Mouse (Mus musculus) kidney, embryonic 15.5 days (tissue): ENCODE data around the gene Pigyl. TPM values are rescaled to one million over a fixed set of nuclear protein-coding genes. Genes with fewer than 3 reads are reported as not detected.

Experiments
- ATAC-seq: fragments of 200-750 bp; cut with Nextera tagmentation; replicated peaks from 2 replicates; pipeline ENCODE4 v1.8.0; 2017; ENCODE audit warnings: moderate TSS enrichment; ENCODE audit not compliant: low FRiP score
- H3K27ac ChIP-seq: fragments of 300-500 bp; sonication (generic); 2 replicates; pipeline ENCODE4 v1.5.1; 2015; ENCODE audit warnings: mild to moderate bottlenecking, inconsistent platforms
- H3K27me3 ChIP-seq: fragments of 300-500 bp; sonication (generic); 2 replicates; pipeline ENCODE4 v1.6.1; 2015; ENCODE audit warnings: inconsistent platforms
- H3K36me3 ChIP-seq: fragments of 300-500 bp; sonication (generic); 2 replicates; pipeline ENCODE4 v1.6.1; 2015; ENCODE audit warnings: inconsistent platforms
- H3K4me1 ChIP-seq: fragments of 300-500 bp; sonication (generic); 2 replicates; pipeline ENCODE4 v1.6.1; 2015; ENCODE audit warnings: inconsistent platforms
- H3K4me2 ChIP-seq: fragments of 300-500 bp; sonication (generic); 2 replicates; pipeline ENCODE4 v1.6.1; 2015; ENCODE audit warnings: moderate library complexity, mild to moderate bottlenecking, inconsistent platforms
- H3K4me3 ChIP-seq: fragments of 300-500 bp; sonication (generic); replicated peaks from 2 replicates; pipeline ENCODE4 v1.5.1; 2015; ENCODE audit warnings: mild to moderate bottlenecking, inconsistent platforms
- H3K9ac ChIP-seq: fragments of 300-500 bp; sonication (generic); 2 replicates; pipeline ENCODE4 v1.6.1; 2015; ENCODE audit warnings: mild to moderate bottlenecking, inconsistent platforms
- H3K9me3 ChIP-seq: fragments of 300-500 bp; sonication (generic); replicated peaks from 2 replicates; pipeline ENCODE4 v1.6.1; 2016; ENCODE audit warnings: inconsistent platforms
- WGBS: fragments of 180-500 bp; shearing (Covaris S2); methylation state at CpG from one replicate; pipeline ENCODE4 v1.1.7; 2015; ENCODE audit warnings: mixed read lengths; 5-methylcytosine and 5-hydroxymethylcytosine counted together
- polyA plus RNA-seq: library from polyadenylated mRNA; unstranded; fragments of >200 nt; fragmentation: Nextera tagmentation; extraction: Ambion mirVana; gene quantifications from 2 replicates; pipeline ENCODE4 v1.2.1, GENCODE M21; 2015

Pigyl gene
- polyA plus RNA-seq, 1 experiment from 2014 or later, result 73.1 TPM

DNA sequence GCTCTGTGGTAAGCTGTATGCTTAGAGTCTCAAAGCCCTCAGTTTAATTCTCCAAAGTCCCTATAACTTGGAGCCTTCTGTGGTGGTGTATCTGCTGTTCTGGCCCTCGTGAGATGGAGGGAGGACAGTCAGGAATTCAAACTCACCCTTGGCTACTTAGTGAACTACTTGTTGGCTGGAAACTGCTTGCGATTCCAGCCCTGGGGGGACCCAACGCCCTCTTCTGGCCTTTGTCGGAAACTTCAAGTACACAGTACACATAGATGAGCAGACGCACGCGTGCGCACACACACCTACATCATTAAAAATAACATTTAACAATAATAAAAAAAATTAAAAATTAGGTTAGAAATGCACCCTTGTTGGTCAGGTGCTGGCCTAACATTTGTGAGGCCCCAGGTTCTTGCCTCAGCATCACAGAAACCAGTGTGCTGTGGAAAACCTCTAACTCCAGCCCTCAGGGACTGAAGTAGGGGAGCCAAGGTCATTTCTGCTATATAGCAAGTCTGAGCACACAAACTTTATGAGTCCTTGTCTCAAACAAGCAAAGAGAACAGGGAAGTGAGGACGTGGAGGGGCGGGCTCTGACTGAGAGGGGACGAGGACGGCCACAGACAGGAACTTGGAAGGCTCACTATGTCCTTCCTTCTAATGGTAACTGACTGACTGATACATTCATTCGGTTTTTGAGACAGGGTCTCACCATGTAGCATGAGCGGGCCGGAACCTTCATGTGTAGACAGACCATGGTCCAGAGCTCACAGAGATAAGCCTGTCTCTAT lies 31.2 kb upstream of the Pigyl start:
- Histone ChIP-seq H3K9me3 (no peaks in the 10 kb centered on the region), H3K27ac (no peak overlapping the region), H3K4me3 (no peak overlapping the region), H3K9ac (no peak overlapping the region), H3K27me3 (no peaks in the 10 kb centered on the region), H3K36me3 (no peaks in the 10 kb centered on the region), H3K4me2 (no peak overlapping the region), H3K4me1 (no peaks in the 10 kb centered on the region)
- 90% methylated on average over 15 of the region's 15 CpGs for WGBS
- no peak for ATAC-seq

DNA sequence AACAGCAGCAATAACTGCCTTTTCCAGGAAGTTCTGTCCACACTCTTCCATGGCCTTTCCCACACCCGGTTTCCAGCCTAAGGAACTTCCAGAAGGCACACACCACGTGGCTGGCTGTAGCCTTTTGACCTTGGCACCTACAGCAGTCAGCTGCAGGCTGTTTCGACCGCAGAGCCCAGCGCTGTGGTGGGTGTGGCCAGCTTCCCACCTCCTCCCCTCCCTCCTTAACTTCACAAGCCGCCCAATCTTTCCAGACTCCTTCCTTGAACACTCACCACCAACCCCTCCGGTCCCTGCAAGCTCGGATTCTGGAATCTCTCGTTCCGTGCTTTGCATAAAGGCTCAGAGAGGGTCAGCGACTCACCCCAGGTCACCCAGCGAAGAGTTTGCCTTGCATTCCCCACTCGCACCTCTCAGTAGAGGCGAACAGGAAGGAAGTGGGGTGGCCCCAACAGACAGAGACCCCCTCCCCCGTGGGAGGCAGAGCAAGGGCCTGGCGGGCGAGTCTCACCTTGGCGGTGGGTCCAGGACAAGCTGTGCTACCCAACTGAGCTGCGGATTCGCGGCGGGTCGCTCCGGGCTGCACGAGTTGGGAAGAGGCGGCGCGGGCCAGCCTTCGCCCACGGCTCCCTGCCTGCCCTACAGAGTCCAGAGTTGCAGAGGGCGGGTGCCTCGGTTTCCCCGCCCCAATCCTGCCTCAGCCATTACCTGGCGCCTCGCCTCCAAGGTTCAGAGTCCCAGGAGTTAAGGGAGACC lies 25.2 kb upstream of the Pigyl start:
- no peak overlapping the region for H3K27ac ChIP-seq
- WGBS, result 1% methylated on average over 33 of the region's 35 CpGs

DNA sequence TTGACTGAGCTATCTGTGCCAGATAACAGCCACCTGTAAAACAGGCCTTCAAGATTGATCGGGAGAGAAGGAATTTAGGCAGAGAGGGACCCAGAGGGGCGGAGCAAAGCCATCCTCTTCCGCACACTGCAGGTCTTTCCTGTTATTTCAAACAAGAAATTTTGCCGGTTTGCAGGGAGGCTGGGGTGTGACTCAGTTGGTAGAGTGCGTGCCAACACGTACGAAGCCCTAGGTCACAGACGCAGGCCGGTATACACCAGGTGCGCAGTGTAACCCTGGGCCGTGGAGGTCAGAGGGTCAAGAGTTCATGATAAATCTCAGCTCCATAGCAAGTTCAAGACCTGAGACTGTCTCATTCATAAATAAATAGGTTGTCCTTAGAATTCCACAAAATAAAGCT lies 24.4 kb upstream of the Pigyl start:
- peaks cover 20% of the 10 kb centered on the region for H3K27me3 ChIP-seq
- no peaks in the 10 kb centered on the region for H3K36me3 ChIP-seq
- no peak for ATAC-seq
- WGBS, result 46% methylated on average over 11 of the region's 11 CpGs
- H3K27ac ChIP-seq, result no peak overlapping the region
- H3K4me1 ChIP-seq, result peaks cover 21% of the 10 kb centered on the region
- no peaks in the 10 kb centered on the region for H3K9me3 ChIP-seq
- H3K4me2 ChIP-seq, result peak overlapping the region; percentile 68
- peak overlapping the region; percentile 40; the same call in 1 of the 2 replicates for H3K4me3 ChIP-seq
- no peak overlapping the region; the same call in 1 of the 2 replicates for H3K9ac ChIP-seq

More for the DNA sequence above, 25.2 kb upstream of the Pigyl start:
- peak overlapping the region; percentile 40 for H3K4me3 ChIP-seq
- peak overlapping the region; percentile 68 for H3K4me2 ChIP-seq
- no peaks in the 10 kb centered on the region for H3K36me3 ChIP-seq
- ATAC-seq, result peak; percentile 61
- H3K27me3 ChIP-seq, result peaks cover 16% of the 10 kb centered on the region
- peak overlapping the region; percentile 23 for H3K9ac ChIP-seq
- H3K4me1 ChIP-seq, result peaks cover 14% of the 10 kb centered on the region
- H3K9me3 ChIP-seq, result no peaks in the 10 kb centered on the region

DNA sequence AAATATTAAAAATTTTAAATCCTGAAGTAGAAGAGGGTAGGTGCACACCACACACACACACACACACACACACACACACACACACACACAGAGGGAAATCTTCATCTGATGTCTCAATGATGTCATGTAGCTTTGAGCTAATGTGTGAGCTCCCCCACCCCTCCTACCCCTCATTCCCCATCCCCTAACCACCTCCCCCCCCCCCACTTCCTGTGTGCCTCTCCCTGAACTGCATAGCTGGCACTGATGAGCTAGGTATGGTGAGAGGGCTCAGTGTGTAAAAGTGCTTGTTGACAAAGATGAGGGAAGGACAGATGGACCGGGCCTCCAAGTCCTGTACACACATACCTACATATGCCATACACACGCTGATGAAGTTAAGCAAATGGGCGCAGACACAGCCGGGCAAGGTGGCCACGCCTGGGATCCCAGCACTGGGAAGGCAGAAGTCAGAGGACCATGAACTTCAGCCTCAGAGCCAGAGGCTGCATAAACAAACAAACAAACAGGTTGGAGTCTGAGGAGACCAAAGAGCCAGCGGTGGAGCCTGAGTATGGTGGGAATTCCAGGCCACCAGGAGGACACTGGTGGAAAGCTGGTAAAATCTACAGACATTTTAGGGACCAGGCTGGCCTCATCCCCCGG lies 22.3 kb upstream of the Pigyl start:
- peaks cover 25% of the 10 kb centered on the region for H3K4me1 ChIP-seq
- no peaks in the 10 kb centered on the region for H3K9me3 ChIP-seq
- no peaks in the 10 kb centered on the region for H3K36me3 ChIP-seq
- no peak overlapping the region for H3K4me3 ChIP-seq
- no peak for ATAC-seq
- no peak overlapping the region for H3K4me2 ChIP-seq
- H3K9ac ChIP-seq, result no peak overlapping the region
- H3K27ac ChIP-seq, result no peak overlapping the region
- H3K27me3 ChIP-seq, result peaks cover 23% of the 10 kb centered on the region
- WGBS, result 80% methylated on average over 7 of the region's 7 CpGs

DNA sequence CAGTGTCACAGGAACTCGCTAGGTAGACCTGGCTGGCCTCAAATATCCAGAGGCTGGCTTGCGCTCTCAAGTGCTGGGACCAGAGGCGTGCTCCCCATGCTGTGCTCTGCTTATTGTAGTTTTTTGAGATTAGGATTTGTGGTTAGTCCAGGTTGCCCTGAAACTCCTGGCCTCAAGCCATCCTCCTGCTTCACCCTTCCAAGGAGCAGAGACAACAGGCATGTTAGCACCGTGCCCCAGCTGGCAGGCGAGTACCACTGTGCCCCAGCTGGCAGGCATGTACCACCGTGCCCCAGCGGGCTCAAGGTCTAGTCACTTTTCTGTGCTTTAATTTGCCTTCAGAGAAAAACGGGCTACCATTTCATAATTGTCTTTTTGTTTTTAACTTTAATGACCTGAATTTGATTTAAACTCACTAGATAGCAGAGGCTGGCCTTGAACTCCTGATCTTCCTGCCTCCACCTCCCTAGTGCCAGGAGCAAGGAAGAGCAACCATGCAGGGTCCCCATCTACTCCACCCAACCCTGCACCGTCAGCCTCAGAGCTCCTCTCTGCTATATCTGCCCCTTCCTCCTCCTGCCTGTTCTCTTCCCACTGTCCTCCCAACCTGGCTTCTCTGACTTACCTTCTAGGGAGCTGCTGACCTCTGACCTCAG lies 21.5 kb upstream of the Pigyl start:
- Histone ChIP-seq H3K9ac (no peak overlapping the region), H3K9me3 (no peaks in the 10 kb centered on the region), H3K4me1 (peaks cover 25% of the 10 kb centered on the region), H3K36me3 (no peaks in the 10 kb centered on the region), H3K4me2 (no peak overlapping the region), H3K4me3 (no peak overlapping the region), H3K27me3 (peaks cover 23% of the 10 kb centered on the region), H3K27ac (no peak overlapping the region)
- no peak for ATAC-seq
- 82% methylated on average over 9 of the region's 9 CpGs for WGBS

DNA sequence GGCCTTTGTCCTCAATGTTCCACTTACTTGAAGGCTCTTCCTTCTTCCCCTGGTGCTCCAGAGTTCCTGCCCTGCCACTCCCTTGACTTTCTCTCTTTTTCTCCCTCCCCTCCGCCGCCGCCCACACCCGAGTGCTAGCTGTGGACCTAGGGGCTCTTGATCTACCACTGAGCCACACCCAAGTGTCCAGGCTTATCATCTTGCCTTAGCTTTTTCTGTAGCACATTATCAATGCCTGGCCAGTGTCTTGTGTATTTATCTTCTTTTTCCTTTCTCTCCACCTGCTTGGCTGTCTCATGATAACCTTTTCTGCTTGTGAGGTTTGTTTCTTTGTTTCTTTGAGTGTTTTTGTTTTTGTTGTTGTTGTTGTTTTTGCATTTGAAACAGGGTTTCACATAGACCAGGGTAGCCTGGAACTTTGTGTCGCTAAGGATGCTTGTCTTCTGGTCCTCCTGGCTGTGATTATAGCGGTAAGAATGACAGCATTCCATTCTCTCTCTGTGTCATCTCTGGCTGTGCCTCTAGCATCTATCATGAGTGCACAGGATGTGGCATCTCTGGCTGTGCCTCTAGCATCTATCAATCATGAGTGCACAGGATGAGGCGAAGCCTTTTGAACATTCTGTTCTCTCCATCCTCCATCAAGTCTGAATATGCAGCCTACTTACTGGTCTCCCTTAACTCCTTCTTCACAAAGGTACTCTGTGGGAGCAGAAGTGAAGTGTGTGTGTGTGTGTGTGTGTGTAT lies 20.8 kb upstream of the Pigyl start, which contains the start of gene Acp5:
Gene Acp5, minus strand, starts transcription at position 68 of the 747 bp plus-strand sequence.
- Histone ChIP-seq H3K4me1 (peaks cover 25% of the 10 kb centered on the region), H3K36me3 (no peaks in the 10 kb centered on the region), H3K9ac (no peak within 1 kb of the TSS), H3K27ac (no peak within 1 kb of the TSS), H3K27me3 (peaks cover 23% of the 10 kb centered on the region), H3K9me3 (no peaks in the 10 kb centered on the region), H3K4me2 (no peak within 1 kb of the TSS), H3K4me3 (no peak within 1 kb of the TSS)
- 79% methylated on average over 7 of the region's 7 CpGs for WGBS
- peak; percentile 46; the same call in 1 of the 2 replicates for ATAC-seq

DNA sequence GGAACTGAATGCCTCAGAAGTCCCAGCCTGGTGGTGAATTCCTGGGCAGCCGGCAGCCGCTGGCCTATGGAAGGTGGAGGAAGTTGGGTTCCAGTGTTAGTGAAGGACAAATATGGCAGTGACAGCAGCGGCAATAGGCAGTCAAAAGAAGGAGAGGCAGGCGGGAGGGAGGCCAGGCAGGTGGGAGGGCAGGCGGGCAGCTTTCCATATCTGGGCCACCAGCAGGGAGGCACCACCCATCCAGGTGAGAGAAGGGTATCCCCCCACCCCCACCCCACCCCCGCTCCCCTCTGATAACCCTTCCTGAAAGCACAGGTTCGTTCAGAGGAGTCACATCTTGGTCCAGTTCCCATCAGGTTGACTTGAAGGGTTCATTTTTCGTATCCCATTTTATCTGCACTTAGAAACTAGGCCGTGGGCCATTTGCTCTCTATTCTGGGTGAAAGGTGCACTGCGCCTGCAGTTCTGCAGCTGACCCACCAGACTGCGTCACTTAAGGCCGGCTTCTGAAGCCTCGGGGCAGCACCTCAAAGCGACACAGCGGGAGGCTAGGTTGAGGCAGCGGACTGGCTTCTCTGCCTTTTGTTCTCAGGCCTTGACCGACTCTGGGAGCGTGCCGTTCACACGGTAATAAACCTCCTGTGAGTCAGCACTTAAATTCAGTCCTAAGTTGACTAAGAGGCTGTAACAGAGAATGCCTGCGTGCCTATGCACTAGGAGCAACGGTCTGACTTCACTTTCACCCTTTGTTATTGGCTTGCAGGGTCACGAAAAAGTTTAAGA lies 19.7 kb upstream of the Pigyl start:
- Histone ChIP-seq H3K4me3 (no peak overlapping the region), H3K27ac (no peak overlapping the region), H3K36me3 (no peaks in the 10 kb centered on the region), H3K9me3 (no peaks in the 10 kb centered on the region), H3K4me1 (peaks cover 15% of the 10 kb centered on the region), H3K9ac (no peak overlapping the region), H3K4me2 (peak overlapping the region; percentile 28; the same call in 1 of the 2 replicates), H3K27me3 (peaks cover 18% of the 10 kb centered on the region; the same call in 1 of the 2 replicates)
- ATAC-seq, result 0 out of 2 replicates have a peak, but pooled peaks have one; percentile 38
- WGBS, result 17% methylated on average over 23 of the region's 23 CpGs

DNA sequence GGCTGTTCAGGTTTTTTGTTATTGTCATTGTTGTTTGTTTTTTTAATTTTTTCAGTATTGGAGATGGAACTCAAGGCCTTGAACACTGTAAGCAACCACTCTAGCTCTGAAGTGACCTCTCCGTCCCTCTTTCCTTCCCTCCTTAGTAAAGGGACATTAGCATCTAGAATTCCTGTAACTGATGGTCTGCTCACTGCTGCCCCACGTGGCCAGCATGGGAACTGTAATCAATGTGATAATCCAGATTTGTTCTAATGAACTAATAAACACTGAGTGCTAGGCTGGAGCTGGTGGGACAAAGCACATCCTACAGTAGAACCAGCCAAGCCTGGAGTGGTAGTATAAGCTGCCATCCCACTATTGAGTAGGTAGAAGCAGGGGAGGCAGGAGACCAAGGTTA lies 18.2 kb upstream of the Pigyl start:
- H3K27me3 ChIP-seq, result 0 out of 2 replicates have a peak, but pooled peaks cover 10% of the 10 kb centered on the region
- H3K4me1 ChIP-seq, result peaks cover 12% of the 10 kb centered on the region
- 27% methylated on average over 2 of the region's 2 CpGs for WGBS
- no peak for ATAC-seq
- no peak overlapping the region for H3K9ac ChIP-seq
- no peaks in the 10 kb centered on the region for H3K36me3 ChIP-seq
- H3K4me2 ChIP-seq, result no peak overlapping the region
- no peak overlapping the region for H3K27ac ChIP-seq
- H3K9me3 ChIP-seq, result no peaks in the 10 kb centered on the region
- no peak overlapping the region for H3K4me3 ChIP-seq

DNA sequence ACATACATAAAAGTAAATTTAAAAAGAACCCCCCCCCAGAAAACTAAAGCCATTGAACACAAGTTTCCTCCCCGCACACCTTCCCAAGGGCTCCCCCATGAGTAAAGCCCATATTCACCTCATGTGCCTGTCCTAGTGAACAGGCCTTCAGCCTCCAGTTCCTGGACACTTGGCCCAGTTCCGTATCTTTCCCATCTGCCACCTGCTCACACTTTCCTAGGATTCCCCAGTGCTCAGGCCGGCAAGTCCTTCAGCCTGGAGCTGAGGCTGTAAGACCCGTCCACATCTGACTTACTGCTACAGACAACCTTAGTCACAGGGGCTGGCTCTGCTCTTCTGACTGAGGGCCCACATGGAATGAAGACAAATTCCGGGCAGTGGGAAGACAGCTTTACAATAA lies 16.9 kb upstream of the Pigyl start:
- Histone ChIP-seq H3K9me3 (no peaks in the 10 kb centered on the region), H3K36me3 (no peaks in the 10 kb centered on the region), H3K4me2 (no peak overlapping the region), H3K9ac (no peak overlapping the region), H3K4me3 (no peak overlapping the region), H3K27me3 (0 out of 2 replicates have a peak, but pooled peaks cover 10% of the 10 kb centered on the region), H3K4me1 (peaks cover 12% of the 10 kb centered on the region), H3K27ac (no peak overlapping the region)
- WGBS, result 88% methylated on average over 5 of the region's 5 CpGs
- no peak for ATAC-seq

DNA sequence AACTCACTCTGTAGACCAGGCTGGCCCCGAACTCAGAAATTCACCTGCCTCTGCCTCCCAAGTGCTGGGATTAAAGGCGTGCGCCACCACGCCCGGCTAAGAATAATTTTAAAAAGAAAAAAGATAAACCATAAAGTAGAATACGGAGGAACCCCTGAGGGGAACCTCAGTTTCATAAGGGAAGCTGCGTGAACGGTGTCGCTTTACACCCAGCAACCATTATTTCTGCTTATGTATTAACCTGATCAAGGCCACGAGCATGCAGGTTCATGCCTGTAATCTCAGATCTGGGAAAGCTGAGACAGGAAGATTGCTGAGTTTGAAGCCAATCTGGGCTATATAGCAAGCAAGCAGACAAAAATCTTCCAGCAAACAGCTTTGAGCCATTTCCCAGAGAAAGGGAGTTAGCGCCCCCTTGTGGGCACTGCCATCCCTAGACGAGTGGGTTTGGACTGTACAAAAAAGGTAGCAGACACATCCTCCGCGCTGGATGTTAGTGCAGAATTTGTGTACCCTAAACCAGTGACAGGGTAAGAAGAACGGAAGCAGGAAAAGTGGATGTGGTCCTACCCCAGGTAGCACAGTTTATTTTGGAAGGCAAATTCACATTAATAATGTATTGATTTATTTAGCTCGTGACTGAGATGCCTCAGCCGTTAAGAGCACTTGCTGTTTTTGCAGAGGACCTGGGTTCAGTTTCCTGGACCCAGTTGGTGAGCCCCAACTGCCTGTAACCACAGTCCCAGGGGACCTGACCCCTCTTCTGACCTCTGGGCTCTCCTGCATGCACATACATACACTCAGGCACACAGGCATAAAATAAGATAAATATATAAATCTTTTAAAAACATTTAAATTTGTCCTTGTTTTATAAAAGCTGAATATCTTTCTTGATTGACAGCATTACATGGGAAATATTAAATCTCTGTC lies 13.3 kb upstream of the Pigyl start:
- 54% methylated on average over 17 of the region's 17 CpGs for WGBS
- Histone ChIP-seq H3K4me1 (no peaks in the 10 kb centered on the region), H3K4me3 (no peak overlapping the region), H3K9ac (no peak overlapping the region), H3K4me2 (no peak overlapping the region), H3K36me3 (no peaks in the 10 kb centered on the region), H3K27me3 (no peaks in the 10 kb centered on the region), H3K27ac (no peak overlapping the region), H3K9me3 (peaks cover 6% of the 10 kb centered on the region; the same call in 1 of the 2 replicates)
- no peak for ATAC-seq
